Mouse (Mus musculus) WW6 (cell line): ENCODE measurements around the gene Gm49394.
A peak's percentile ranks its signal among the peaks of the same experiment; 100 is the strongest.

Experiments used
- DNase-seq: peaks from one replicate; pipeline ENCODE4 v3.0.0-alpha.2; 2013; ENCODE audit warnings: low read depth, low spot score

The Gm49394 gene

DNA sequence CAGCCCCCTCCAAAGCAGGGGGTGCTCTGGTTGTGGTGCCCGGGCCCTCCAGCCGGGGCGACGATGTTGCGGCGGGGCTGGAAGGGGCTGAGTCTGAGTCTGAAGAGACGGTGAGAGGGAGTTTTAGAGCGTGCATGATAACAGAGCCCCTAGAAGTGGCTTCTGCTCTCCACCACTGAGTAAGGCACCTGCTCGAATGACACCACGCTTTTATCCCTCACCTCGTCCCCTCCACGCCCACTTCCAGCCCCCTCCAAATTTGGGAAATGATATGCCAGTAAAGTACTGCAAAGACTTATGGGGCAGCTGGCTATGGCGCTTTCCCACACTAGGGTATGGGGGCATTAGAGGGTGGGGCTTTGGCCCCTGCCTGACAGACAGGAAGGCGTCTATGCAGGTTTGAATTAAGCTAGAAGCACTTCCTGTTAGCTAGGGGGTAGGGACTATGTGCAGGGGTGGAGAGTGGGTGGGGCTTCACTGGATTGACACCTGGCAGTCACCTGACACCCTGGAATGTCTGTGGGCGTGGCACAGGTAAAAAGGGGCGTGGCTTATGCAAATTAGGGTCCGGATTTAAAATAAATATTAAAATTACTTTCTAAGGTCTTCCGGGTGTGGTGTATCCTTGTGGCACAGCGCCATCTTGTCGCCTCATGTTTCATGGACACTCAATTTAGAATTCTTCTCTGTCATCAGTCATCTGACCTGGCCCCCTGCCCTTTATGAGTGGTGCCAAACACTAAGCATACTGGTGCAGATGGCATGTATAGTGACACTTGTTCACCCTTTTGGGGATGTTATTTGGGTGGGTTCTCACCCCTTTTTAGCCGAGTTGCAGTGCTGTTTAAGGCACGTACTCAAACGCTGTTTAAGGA, at the start of gene Gm49394:
Gene Gm49394 (minus strand): TSS at position 192 of the 875 bp plus-strand sequence.
- no peak for DNase-seq

DNA sequence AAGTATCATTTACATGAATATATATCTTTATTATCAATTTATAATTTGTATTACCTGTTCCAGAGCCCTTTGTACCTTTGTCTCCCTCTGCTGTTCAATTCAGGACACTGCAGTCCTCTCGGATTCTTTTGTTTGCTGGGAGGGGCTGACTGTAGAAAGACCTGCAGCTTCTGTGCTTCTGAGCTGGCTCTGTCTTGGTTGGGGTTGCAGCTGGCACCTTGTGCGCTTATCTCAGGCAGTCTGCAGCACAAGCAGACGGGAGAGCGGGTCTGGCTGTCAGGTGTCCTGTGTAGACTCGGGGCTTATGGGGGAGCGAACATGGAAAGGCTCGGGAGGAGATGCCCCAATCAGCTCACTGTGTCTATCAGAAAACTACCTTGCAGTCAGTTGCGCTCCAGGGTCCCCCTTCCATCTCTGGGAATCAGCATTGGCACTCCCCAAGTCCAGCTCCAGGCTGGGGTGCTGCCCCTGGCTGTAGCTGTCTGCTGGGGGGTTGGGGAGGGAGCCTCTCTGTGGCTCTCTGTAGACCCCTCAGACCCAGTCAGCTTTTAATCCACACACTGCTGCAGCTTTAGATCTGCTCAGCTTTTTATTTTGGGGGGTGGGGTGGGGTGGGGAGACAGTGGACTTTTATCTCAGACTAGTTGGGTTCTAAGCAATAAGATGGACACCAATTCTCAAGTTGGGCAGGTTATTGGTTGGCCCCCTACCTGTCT, 45.2 kb upstream of the Gm49394 start:
- DNase-seq: peak; percentile 28

DNA sequence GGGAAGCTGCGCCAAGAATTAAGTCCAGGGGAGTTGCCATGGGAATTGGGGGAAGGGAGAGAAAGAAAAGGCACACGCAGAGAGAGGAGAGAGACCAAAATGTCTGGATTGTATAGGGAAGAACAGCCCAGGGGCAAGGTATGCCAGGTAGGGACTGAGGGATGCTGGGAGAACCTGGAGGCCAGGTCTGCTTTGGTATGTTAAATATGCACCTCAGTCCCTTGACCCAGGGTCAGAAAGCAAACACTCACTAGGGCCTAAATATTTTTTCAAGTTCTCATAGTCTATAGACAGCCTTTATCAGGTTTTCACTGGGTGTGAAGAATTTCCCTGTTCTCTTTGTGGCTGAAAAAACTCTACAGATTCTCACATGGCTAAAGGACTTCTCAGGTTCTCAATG, 37.1 kb upstream of the Gm49394 start:
- no peak for DNase-seq

DNA sequence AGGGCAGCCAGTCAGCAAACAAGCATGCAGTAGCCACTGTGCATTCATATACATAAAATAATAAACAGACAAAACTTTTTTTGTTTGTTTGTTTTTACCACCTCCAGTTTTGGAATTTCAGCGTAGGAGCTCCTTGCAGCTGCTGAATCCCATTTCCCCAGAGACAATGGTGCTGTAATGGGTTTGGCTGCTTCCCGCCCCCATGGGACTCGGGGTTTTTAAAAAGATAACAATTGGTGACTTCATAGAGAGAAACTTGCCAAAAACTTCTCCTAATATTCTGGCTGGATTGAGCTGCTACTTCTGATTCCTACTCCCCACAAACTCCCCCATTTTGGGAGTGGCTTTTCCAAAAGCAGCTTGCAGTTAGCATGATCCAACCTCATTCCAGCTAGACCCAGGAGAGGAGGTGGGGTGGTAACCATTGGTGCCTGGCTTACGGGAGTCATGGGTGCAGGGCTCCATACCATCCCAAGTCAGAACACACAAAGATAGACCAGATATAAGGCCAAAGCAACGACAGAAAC, 29.7 kb upstream of the Gm49394 start:
- no peak for DNase-seq

DNA sequence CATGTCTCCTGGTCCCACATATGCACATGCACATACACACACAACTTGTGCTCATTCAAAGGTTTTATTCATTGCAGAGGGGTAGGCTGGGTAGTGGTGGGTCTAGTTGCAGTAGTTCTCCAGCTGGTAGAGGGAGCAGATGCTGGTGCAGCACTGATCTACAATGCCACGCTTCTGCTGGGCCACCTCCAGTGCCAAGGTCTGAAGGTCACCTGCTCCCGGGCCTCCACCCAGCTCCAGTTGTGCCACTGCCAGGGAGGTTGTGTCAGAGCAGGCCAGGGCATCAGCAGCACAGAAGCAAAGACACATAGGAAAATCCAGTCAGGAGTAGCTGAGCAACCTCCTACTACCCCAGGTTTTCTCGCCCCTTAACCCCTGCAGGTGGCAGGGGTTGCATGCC, 8.9 kb upstream of the Gm49394 start:
- DNase-seq: no peak

DNA sequence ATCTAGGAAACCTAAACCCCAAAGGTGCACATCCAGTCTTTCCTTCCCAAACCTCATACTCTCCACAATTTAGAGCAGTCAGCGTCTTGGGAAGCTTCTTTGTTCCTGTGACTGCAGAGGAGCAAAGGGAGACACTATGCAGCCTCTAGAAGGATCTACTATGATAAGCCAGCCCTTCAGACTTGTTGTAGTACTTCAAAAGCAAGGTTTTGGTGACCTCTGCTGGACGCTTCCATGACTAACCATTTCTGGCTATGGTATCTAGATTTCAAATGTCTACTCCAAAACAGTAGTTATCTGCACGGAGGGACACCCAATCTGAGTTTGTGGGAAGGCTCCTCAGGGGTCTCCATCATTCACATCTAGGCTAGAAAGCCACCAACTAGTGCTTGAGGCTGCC, 5.9 kb upstream of the Gm49394 start:
- DNase-seq: no peak

DNA sequence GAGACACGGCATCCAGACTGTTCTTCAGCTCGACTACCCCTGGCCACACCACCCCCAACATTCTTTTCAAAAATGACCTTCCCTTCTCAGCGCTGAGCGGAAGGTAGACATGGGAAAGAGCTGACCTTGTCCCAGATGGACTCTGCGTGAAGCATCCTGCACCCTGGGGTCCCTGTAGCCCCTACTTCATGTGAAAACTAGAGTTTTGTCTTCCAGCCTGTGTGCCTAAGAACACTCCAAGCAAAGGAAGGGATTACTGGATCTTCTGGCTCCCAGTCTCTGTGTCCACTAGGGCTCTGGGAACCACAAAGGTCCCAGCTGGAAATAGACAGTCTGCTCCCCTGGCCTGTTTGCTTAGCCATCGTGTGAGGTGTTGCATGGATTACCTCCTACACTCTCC, 5.4 kb upstream of the Gm49394 start:
- DNase-seq: no peak

DNA sequence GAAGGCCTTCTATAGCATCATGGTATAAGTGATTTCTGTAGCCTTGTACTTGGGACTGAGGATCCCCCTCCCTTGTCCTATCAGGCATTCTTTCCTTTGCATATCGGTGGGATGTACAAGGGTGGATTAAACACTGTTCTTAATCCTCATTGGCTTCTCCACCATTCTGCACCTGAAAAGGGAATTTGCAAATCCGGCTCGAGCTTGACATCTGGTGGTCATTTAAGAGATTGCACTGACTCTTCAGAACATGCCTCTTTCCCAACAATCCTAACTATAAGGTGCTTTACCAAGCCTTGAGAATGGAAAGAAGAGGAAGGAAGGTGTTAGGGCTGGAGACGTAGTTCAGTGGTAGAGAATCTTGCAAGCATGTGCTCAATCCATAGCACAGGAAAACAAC, 2.4 kb upstream of the Gm49394 start:
- no peak for DNase-seq

DNA sequence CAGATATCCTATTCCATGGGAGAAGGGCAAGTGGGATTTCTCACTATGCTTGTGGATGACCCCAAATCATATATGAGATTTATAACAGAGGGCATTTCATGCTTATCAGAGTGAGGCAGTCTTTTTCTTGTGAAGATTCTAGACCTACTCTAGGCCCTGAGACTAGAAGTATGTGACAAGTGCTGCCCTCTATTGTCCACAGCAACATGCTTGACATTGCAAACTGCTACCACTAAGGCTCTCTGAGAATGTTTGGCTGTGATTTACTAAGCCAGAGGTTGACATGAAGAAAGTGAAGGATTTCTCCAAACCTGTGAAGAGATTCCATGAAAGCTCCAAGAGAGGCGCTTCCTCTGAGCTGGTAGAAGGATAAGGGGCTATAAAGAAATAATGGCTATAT, 1.3 kb upstream of the Gm49394 start:
- DNase-seq: no peak

DNA sequence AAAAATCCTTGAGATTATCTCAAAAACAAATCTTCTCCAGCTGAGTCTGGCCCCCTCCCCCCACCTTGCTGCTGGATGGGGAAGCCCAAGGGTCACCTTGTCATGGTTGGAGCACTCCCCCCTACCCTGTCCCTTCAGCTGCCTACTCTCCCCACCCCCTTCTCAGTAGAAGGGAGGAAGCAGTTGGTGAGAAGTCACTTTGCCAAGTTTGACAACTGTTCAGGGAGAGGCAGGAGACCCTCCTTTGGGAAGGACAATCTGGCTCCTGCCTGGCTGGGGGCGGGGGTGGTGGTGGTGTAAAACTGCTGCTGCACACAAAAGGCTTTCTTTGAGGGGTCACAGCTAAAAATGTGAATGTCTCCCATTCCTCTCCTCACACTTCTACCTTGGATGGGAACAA, 1.4 kb downstream of the Gm49394 start:
- no peak for DNase-seq

DNA sequence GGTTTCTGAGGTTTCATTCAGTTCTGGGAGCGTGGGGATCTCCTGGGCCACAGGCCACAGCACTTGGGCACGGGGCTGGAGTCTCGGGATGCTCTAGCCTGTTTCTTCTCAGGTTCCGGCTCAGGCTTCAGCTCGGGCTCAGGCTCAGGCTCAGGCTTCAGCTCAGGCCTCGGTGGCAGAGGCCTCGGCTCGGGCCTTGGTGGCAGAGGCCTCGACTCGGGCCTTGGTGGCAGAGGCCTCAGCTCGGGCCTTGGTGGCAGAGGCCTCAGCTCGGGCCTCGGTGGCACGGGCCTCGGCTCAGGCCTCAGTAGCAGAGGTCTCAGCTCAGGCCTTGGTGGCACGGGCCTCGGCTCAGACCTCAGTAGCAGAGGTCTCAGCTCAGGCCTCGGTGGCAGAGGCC, 2.2 kb downstream of the Gm49394 start:
- no peak for DNase-seq

DNA sequence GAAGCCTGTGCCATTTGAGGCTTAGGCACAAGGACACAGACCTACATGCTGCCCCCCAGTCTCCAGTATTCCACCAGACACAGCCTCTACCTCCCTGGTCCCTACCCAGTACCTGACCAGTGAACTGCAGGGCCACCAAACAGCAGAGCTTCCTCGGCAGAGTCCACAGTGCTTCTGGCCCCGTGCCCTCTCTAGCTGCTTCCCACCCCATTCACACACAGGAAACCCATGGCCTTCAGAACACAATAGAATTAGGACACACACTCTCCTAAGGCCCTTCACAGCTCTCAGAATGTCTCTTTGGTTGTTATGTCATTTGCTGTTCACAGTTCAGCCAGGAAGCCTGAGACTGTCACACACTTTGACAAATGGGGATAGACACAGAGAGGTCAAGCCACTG, 3.1 kb downstream of the Gm49394 start, which contains the start of gene Igf2:
Gene Igf2 (minus strand): TSS at position 158 of the 400 bp plus-strand sequence.
- DNase-seq: no peak

DNA sequence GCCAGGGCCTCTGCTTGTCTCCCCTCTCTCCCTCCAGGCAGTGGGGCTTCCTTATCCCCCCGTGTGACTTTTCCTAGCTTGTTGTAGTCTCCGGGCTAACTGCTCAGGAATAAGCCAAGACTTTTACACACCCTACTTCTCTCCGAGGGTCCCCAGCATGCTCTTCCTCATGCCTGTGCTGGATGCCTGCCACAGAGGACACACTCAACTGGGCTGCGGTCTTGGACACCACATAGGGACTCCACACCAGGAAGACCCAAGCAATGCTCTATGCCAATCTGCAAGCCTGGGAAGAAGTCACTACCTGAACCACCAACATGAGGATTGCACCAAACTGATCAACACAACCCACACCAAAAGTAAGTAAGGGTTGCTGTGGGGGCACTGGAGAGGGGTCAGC, 3.6 kb downstream of the Gm49394 start:
- DNase-seq: no peak

DNA sequence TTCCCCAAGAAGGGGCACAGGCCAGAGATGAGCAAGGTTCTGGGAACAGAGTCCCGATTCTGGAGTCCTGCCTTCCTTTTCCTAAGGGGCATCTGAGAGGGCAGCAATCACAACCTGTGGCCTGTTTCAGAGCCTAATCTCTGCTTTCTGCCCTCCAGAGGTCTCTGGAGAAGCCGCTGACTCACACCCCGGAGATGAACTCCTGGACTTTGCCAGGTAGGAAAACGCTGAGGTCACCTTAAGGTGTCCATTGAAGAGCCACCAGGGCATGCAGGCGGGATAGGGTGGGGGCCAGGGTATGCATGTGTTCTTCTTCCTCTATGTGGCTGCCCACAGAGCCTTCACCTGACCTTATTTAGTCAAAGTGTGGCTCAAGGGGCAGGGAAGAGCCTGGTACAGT, 4.4 kb downstream of the Gm49394 start:
- no peak for DNase-seq

DNA sequence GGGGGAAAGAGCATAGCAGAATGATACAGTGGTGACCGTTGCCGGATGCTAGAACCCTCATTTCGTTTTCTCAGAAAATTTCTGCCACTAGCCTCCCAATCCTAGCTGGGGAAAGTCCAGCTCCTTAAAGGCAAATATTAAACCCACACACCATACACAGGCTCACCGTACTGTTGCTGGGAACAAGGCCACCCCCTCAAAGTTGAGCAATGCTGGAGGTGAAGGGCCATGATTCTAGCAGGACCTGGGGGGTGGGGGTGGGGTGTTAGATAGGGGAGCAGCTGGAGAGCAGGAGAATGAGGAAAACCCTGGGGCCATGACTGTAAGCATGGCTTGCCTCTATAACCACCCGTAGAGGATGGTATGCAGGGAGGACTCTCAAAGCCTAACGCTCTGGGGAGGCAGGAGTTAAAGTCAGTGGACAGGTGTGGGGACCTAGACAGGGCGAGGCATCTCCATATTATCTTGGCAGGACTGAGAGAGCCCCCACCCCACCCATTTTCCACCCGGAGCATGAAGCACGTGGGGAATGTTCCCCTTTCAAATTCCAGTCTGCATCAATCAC, 5.2 kb downstream of the Gm49394 start:
- DNase-seq: no peak

DNA sequence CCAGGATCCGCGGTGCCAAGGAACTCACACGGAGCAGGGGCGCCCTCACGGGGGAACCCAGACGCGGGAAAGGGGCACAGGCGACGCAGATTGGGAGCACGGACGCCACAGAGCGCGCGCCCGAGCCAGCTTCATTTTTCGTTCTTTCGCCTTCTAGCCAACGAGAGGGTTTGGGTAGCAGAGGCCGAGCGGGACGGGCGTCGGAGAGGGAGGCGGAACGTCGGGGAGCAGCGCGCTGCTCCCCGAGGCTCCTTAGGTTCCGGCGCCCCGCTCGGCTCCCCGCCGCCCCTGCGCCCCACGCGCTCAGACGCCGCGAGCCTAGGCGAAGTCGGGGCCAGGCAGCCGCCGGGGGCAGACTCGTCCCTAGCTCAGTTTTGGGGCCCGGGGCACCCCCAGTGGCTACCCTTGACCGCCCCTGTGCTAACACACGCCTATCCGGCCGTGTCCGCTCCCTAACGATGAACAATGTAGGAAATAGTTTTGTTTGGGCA, 5.8 kb downstream of the Gm49394 start:
- DNase-seq: no peak

DNA sequence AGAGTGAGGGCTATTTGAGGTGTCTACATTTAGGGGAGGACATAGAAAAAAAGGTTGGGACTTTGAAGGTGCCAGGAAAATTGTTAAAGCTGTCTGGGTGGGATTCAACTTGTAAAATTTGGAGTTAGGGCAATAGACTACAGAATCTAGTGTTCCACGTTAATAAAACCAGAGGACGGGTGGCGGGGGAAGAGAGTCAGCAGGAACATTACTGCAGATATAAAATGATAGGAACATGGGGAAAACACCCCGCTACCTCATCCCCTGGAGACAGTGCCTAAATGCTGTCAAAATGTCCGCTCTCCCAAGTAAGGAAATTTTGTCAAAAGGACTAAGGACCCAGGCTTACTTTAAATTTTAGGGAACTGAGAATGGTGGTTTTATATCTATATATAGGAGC, 6.6 kb downstream of the Gm49394 start:
- no peak for DNase-seq

DNA sequence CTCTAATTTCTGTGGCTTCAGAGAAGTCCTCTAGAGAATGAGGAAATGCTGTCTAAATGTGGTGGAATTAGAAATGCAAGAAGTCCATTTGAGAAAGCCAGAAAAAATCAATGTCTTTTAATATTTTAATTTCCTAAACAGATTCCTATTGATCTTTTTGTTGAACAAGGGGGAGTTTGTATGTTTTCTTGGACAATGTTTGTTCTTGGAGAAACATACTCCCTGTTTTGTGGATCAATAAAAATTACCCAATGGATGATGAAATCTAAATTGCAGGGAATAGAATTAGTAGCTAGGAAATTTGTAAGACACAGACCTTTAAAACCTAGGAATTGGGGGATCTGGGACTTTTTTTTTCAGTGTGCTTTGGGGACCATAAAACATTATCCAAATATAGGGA, 7.9 kb downstream of the Gm49394 start:
- DNase-seq: no peak

DNA sequence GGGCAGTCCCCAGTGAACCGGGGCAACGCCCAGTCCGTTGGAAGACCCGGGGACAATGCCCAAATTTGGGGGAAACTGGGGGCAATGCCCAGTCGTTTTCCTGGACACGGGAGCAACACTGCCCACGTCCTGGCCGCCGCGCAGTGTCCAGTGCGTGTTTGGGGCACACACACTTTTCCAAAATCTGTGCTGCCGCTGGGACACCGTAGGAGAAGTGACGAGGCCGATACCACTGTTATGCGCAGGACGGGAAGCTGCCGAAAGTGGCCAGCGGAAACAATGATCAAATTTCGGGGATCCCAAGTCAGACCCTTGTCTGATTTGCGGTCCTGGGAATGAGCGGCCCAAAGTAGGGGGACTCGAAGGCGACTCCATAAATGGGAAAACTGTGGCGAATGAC, 8.7 kb downstream of the Gm49394 start:
- DNase-seq: no peak

DNA sequence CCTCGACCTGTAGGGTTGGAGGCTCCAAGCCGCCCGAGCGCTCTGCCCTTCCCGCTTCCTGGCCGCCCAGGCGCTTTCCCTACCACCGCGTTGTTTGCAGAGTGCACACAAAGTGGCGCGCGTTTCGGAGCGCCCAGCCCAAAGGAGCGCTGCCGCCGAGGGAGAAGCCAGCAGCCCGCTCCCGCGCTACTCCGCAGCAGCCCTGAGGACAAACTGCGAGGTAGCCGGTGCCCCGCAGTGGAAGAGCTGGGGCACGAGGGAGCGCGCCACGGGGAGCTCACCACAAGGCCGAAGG, 9.1 kb downstream of the Gm49394 start:
- DNase-seq: no peak

DNA sequence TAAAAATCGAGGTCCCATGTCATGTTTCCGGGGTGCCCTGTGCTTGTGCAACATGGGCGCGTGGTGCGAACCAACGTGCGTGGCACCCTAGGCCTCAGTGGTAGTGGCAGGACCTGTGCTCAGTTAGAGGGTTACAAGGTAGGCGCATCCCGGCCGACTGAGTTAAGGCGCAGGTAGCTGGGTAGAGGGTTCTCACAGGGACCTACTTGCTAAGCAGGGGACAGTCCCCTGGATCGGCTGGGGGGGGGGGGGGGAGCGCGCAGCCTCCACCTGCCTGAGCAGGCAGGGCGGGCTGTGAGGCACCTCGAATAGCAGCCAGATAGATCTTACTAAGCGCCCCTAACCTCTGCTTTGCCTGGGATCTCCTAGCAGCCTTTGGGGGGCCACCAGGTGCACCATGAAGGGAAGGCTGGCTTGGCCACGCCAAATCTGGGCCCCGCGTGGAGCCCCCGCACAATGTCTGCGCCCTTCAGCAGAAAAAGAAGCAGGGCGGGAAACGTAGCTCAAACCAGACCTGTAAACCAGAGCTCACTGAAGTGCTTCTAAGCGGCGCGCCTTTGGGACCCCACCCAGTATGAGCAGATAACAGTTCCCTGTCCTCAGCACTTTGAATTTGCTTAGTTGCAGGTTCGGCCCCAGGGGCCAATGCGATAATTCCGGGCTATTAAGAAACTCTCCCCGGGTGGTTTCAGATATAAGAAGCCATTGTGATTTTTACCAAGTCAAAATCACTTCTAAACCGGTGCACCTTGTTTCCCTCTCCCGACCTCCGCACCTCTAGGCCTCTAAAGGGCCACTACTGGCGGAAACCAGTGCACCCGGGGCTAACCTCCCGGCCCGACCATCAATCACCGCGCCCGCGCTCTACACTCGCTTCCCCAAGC, 9.7 kb downstream of the Gm49394 start:
- no peak for DNase-seq
